Mouse (Mus musculus) liver, postnatal 0 days (tissue): Measurements from ENCODE around the gene Mettl24.

Experiments used
- CTCF ChIP-seq: sonication (generic); IDR thresholded peaks from 2 replicates; pipeline ENCODE4 v1.5.1; 2016; ENCODE audit warnings: antibody characterized with exemption, low read depth
- EP300 ChIP-seq: IDR thresholded peaks from 2 replicates; pipeline ENCODE4 v1.6.1; 2016; ENCODE audit warnings: antibody characterized with exemption, low read depth, mild to moderate bottlenecking

DNA sequence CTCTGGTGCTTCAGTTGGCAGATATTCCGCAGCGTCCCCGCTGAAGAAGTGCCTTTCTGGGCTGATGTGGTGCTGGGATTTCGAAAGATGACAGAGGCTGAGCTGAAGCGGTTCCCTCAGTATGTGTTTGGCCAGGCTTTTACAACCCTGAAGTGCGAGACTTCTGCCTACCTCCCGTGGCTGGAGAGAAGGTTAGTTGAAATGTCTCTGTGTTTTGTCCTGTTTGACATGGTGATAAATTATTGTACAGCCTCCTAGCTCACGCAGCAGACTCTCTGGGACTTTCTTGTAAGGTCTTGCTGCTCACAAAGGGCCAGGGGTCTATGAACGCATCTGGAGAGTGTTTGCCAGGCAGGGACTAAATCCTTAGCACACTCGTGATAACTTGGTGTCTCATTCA is 45.8 kb upstream of the Mettl24 start:
- TF ChIP-seq CTCF, result no peak
- no peak for TF ChIP-seq EP300
